Mouse (Mus musculus) embryonic facial prominence, embryonic 12.5 days (tissue): ENCODE measurements around the gene Gm17509. TPM values are rescaled to one million over a fixed set of nuclear protein-coding genes. Genes with fewer than 3 reads are reported as not detected.

Source experiments
- polyA plus RNA-seq: library from polyadenylated mRNA; unstranded; fragments of >200 nt; fragmentation: Nextera tagmentation; extraction: Ambion mirVana; gene quantifications from 2 replicates; pipeline ENCODE4 v1.2.1, GENCODE M21; 2016

Gene Gm17509
- polyA plus RNA-seq, 1 experiment from 2014 or later: 0.46 TPM

Other genes starting within 250 kb of the Gm17509 start
- gene Parp8, start 195.5 kb downstream of the Gm17509 start, polyA plus RNA-seq: 20.6 and 20.8 TPM in 2 replicates
- gene Emb, start 12.5 kb downstream of the Gm17509 start, polyA plus RNA-seq: 28.9 and 32.8 TPM in 2 replicates